Mouse (Mus musculus) olfactory bulb, adult 2 months (tissue): Measurements from ENCODE around the gene Cadm4. TPM values are rescaled to one million over a fixed set of nuclear protein-coding genes. Genes with fewer than 3 reads are reported as not detected.

Source experiments
- H3K27ac ChIP-seq: fragments of 200-500 bp; 2 replicates; pipeline ENCODE4 v1.5.1; 2012; ENCODE audit warnings: low read depth, low read length; ENCODE audit not compliant: insufficient read depth
- H3K4me1 ChIP-seq: fragments of 200-500 bp; 2 replicates; pipeline ENCODE4 v1.6.1; 2012; ENCODE audit warnings: low read length; ENCODE audit not compliant: control insufficient read depth, insufficient read depth
- H3K4me3 ChIP-seq: fragments of 200-500 bp; 2 replicates; pipeline ENCODE4 v1.5.1; 2012; ENCODE audit warnings: mild to moderate bottlenecking, low read depth, low read length, moderate library complexity; ENCODE audit not compliant: insufficient read depth
- CTCF ChIP-seq: fragments of 200-500 bp; IDR thresholded peaks from 2 replicates; pipeline ENCODE4 v1.5.1; 2012; ENCODE audit warnings: low read depth, mild to moderate bottlenecking, low read length, moderate library complexity; ENCODE audit not compliant: insufficient read depth
- POLR2A ChIP-seq: fragments of 200-500 bp; IDR thresholded peaks from 2 replicates; pipeline ENCODE4 v1.6.1; 2012; ENCODE audit warnings: mild to moderate bottlenecking, low read depth, low read length, moderate library complexity; ENCODE audit not compliant: insufficient read depth
- WGBS: fragments of 180-500 bp; shearing (Covaris S2); methylation state at CpG from one replicate; pipeline ENCODE4 v1.1.7; 2018; 5-methylcytosine and 5-hydroxymethylcytosine counted together
- polyA plus RNA-seq: library from polyadenylated mRNA; stranded (reverse); fragments of >200 nt; gene quantifications from 2 replicates; pipeline ENCODE4 v1.2.4, GENCODE M21; 2012; ENCODE audit warnings: low replicate concordance; ENCODE audit not compliant: missing spikeins, insufficient read depth, insufficient read length

Cadm4 gene
- polyA plus RNA-seq, 1 experiment, result not detected

DNA sequence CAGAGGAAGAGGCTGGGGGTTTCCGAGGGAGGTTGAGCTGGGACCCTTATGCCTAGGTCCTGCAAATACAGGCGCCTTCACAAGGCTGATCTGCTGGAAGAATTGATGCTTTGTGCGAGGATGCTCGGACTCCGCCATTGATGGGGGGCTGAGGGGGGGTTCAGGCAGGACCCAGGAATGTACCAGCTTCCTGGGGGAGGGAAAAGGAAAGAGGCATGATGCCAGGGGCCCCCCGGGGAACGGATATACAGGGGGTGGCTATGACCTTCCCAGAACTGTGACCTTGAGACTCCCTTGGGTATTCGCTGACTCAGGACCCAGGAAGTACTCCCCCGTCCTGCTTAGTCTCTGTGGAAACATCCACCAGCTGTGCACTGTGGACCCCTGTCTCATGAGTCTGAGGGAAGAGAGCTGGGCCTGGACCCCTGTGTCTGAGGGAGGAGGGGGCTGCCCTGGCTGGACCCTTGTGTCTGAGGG, 4.9 kb downstream of the Cadm4 start:
- 12% methylated on average over 9 of the region's 9 CpGs for WGBS
- no peak for TF ChIP-seq CTCF
- no peak for TF ChIP-seq POLR2A
- H3K4me3 ChIP-seq, result peak overlapping the region; percentile 42

GRCm38 (mm10) chr7:24487403-24487802, 5.6 kb downstream of the Cadm4 start:
- H3K4me1 ChIP-seq, result peaks cover 33% of the 10 kb centered on the region
- no peak for TF ChIP-seq CTCF
- no peak for TF ChIP-seq POLR2A
- H3K27ac ChIP-seq, result peak overlapping the region; percentile 94
- H3K4me3 ChIP-seq, result peak overlapping the region; percentile 42
- 10% methylated on average over 3 of the region's 3 CpGs for WGBS

More for the DNA sequence above, 4.9 kb downstream of the Cadm4 start:
- Histone ChIP-seq H3K4me1 (peaks cover 33% of the 10 kb centered on the region), H3K27ac (peak overlapping the region; percentile 94)

DNA sequence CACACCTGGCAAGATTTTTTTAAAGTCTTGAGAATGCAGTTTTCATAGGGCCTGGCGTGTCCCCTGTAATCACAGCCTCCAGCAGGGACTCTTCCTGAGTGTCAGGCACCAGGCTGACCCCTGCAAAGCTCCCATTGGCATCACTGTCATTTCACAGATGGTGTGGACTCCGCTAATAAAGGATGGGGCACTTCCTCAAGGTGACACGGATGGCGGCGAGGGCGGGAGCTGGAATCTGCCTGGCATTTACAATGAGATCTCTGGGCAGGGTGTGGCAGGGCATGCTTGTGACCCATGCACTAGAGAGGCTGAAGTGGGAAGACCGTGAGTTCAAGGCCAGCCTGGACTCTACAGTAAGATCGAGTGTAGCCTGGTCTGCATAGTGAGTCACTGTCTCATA, 6.5 kb downstream of the Cadm4 start:
- TF ChIP-seq POLR2A, result no peak
- no peak for TF ChIP-seq CTCF
- Histone ChIP-seq H3K4me3 (no peak overlapping the region), H3K4me1 (peaks cover 31% of the 10 kb centered on the region), H3K27ac (peak overlapping the region; percentile 41; the same call in 1 of the 2 replicates)
- WGBS, result 75% methylated on average over 8 of the region's 8 CpGs

GRCm38 (mm10) chr7:24499856-24500577, 18.2 kb downstream of the Cadm4 start:
- TF ChIP-seq POLR2A, result no peak
- no peak for TF ChIP-seq CTCF
- Histone ChIP-seq H3K4me3 (no peak overlapping the region), H3K4me1 (peaks cover 9% of the 10 kb centered on the region), H3K27ac (no peak overlapping the region)
- 54% methylated on average over 43 of the region's 43 CpGs for WGBS

DNA sequence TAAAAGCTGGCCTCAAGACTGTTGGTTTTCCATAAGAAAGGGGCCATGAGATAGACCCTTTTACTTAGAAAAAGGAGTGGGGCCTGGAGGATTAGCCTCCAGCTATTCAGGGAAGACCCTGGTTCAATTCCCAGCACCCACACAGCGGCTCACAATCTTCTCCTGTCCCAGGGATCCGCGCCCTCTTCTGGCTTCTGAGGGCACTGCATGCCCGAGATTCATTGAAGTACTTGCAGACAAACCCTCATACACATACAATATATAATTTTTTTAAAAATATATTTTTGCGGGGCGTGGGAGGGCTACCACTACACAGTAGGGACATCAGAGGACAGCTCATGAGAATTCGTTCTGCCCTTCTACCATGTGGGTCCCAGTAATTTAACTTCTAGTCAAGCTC, 19.1 kb downstream of the Cadm4 start:
- TF ChIP-seq POLR2A (no peak), CTCF (no peak)

GRCm38 (mm10) chr7:24501492-24501891, 19.7 kb downstream of the Cadm4 start:
- no peak for TF ChIP-seq POLR2A
- 0 out of 2 replicates have a peak, but pooled peaks have one; percentile 9 for TF ChIP-seq CTCF
- Histone ChIP-seq H3K27ac (no peak overlapping the region), H3K4me3 (no peak overlapping the region), H3K4me1 (peaks cover 16% of the 10 kb centered on the region)
- 66% methylated on average over 21 of the region's 21 CpGs for WGBS

More for the DNA sequence above, 19.1 kb downstream of the Cadm4 start:
- H3K4me1 ChIP-seq, result peaks cover 16% of the 10 kb centered on the region
- no peak overlapping the region for H3K4me3 ChIP-seq
- WGBS, result 53% methylated on average over 7 of the region's 7 CpGs
- H3K27ac ChIP-seq, result no peak overlapping the region

- no peak for TF ChIP-seq POLR2A
- no peak for TF ChIP-seq CTCF
- 23% methylated on average over 10 of the region's 10 CpGs for WGBS
- H3K4me3 ChIP-seq, result no peak overlapping the region
- H3K27ac ChIP-seq, result no peak overlapping the region
- H3K4me1 ChIP-seq, result peaks cover 16% of the 10 kb centered on the region
Measured at GRCm38 (mm10) chr7:24504004-24504403, 22.2 kb downstream of the Cadm4 start.

GRCm38 (mm10) chr7:24504868-24505267, 23.0 kb downstream of the Cadm4 start:
- Histone ChIP-seq H3K27ac (no peak overlapping the region), H3K4me3 (no peak overlapping the region), H3K4me1 (peaks cover 16% of the 10 kb centered on the region)
- no peak for TF ChIP-seq POLR2A
- no peak for TF ChIP-seq CTCF
- 53% methylated on average over 4 of the region's 4 CpGs for WGBS

DNA sequence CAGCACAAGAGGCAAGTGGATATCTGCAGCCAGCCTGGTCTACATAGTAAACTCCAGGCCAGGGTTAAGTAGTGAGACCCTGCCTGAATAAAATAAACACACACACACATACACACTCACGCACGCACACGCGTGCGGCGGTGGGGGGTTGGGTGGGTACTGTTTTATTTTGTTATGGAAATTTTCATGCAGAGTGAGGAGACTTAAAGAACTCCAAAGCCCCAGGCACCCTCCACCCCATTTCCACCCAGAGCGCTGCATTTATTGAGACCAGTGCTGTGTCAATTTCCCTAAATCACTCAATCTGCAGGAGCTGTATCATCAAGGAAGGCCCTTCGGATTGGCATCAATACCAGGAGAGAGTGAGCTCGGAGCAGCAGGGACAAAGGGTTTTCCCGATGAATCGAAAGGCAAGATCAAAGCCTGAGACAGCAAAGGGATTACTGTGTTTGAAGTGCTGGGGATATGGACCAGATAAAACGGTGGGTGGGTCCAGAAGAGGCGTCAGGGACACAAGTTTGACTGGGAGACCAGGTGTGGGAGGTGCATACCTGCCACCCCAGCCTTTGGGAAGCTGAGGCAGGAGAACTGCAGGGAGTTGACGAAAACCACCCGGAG, 23.7 kb downstream of the Cadm4 start:
- WGBS, result 11% methylated on average over 15 of the region's 15 CpGs
- H3K27ac ChIP-seq, result peak overlapping the region; percentile 83
- no peak overlapping the region for H3K4me3 ChIP-seq
- peaks cover 16% of the 10 kb centered on the region for H3K4me1 ChIP-seq
- TF ChIP-seq POLR2A, result no peak
- TF ChIP-seq CTCF, result no peak

DNA sequence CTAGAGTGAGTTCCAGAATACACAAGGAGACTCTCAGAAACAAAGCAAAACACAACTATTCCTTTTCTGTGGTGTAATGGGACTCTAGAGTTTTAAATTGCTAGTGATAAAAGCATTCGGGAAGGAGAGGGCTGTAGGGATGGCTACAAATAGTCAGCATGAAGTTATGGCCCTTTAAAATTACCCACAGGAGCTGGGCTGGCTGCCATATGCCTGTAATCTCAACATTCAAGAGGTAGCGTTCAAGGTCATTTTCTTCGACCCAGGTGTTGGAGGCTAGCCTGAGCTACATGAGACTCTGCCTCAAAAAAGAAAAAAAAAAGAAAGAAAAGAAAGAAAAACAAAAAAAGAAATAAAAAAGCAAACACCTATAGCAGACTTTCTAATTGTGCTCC, 24.2 kb downstream of the Cadm4 start:
- peaks cover 16% of the 10 kb centered on the region for H3K4me1 ChIP-seq
- WGBS, result 5% methylated on average over 3 of the region's 3 CpGs
- H3K27ac ChIP-seq, result peak overlapping the region; percentile 83
- no peak overlapping the region for H3K4me3 ChIP-seq
- TF ChIP-seq POLR2A (no peak), CTCF (no peak)
